Mouse (Mus musculus) spleen, adult 12 weeks (tissue): Measurements from ENCODE around the gene Lsm12.

Experiments
- DNase-seq: peaks from one replicate; pipeline ENCODE4 v3.0.0; 2022; ENCODE audit warnings: low spot score

Lsm12 gene

GRCm38 (mm10) chr11:102216056-102216885 is 31.2 kb upstream of the Lsm12 start:
- DNase-seq: no peak

- no peak for DNase-seq
Measured at GRCm38 (mm10) chr11:102215511-102215910, 30.4 kb upstream of the Lsm12 start.

- DNase-seq: no peak
Measured at GRCm38 (mm10) chr11:102214430-102215156, 29.5 kb upstream of the Lsm12 start.

GRCm38 (mm10) chr11:102211936-102212341 is 26.8 kb upstream of the Lsm12 start:
- DNase-seq: no peak

- no peak for DNase-seq
Measured at GRCm38 (mm10) chr11:102211011-102211410, 25.9 kb upstream of the Lsm12 start.

GRCm38 (mm10) chr11:102210185-102210584 is 25.1 kb upstream of the Lsm12 start:
- DNase-seq: no peak

- no peak for DNase-seq
Measured at GRCm38 (mm10) chr11:102209742-102210141, 24.6 kb upstream of the Lsm12 start.

GRCm38 (mm10) chr11:102208846-102209245 is 23.8 kb upstream of the Lsm12 start:
- no peak for DNase-seq

GRCm38 (mm10) chr11:102207825-102208777 is 23.0 kb upstream of the Lsm12 start:
- no peak for DNase-seq

- DNase-seq: no peak
Measured at GRCm38 (mm10) chr11:102206481-102206880, 21.4 kb upstream of the Lsm12 start.

GRCm38 (mm10) chr11:102201408-102201821 is 16.3 kb upstream of the Lsm12 start:
- no peak for DNase-seq

- no peak for DNase-seq
Measured at GRCm38 (mm10) chr11:102199856-102200255, 14.8 kb upstream of the Lsm12 start.

- no peak for DNase-seq
Measured at GRCm38 (mm10) chr11:102198245-102198644, 13.1 kb upstream of the Lsm12 start.

GRCm38 (mm10) chr11:102196018-102196797 is 11.1 kb upstream of the Lsm12 start:
- DNase-seq: no peak

- DNase-seq: no peak
Measured at GRCm38 (mm10) chr11:102193657-102194440, 8.8 kb upstream of the Lsm12 start.

GRCm38 (mm10) chr11:102190848-102191247 is 5.8 kb upstream of the Lsm12 start:
- DNase-seq: no peak

- DNase-seq: peak; percentile 51
Measured at GRCm38 (mm10) chr11:102189461-102190436, 4.7 kb upstream of the Lsm12 start, which contains the start of gene G6pc3. Gene G6pc3, plus strand, starts transcription at chr11:102189620.

- no peak for DNase-seq
Measured at GRCm38 (mm10) chr11:102188980-102189379, 3.9 kb upstream of the Lsm12 start.

GRCm38 (mm10) chr11:102186235-102186634 is 1.1 kb upstream of the Lsm12 start:
- DNase-seq: no peak
